9 mouse cellular contexts compared by ENCODE assay signal in genomic region chr3:107605304-107605703, GRCm38 (mm10). TPM values are rescaled to one million over a fixed set of nuclear protein-coding genes. Genes with fewer than 3 reads are reported as not detected.
DNase-seq lines count a peak whose midpoint lies in the region; ATAC-seq and TF ChIP-seq lines count a peak whose summit lies in the region.
"Had no signal": no experiment of that assay in that cellular context is flagged by ENCODE, and none has a peak within 500 bp of the region (broad histone marks: within the 10 kb centered on the region; RNA-seq: fewer than 3 reads in every experiment).

No protein-coding gene starts in this region.

- no peak overlapping the region for H3K4me3 ChIP-seq in heart, embryonic 10.5 days
- H3K4me3 ChIP-seq in intestine, postnatal 0 days (ENCODE audit: low read depth, low read length), result no peak overlapping the region

- no peak for ATAC-seq in intestine, postnatal 0 days

- 6% methylated on average over 4 of the region's 4 CpGs for WGBS in heart, embryonic 10.5 days
- 15% methylated on average over 4 of the region's 4 CpGs for WGBS in intestine, postnatal 0 days

- DNase-seq in heart, adult 18-20 months, result peak; percentile 37 to 71
- no peak for DNase-seq in heart, embryonic 10.5 days (ENCODE audit: low spot score)
- DNase-seq in 416B (ENCODE audit: low read depth) (peak; percentile 49), adipocyte (ENCODE audit: low spot score) (peak; percentile 53)
- DNase-seq in embryo, embryonic 11 days, result peak; percentile 82
- DNase-seq in lung, postnatal 25 days (ENCODE audit: low spot score), result peak; percentile 36
- peak; percentile 17 to 29 for DNase-seq in spleen, postnatal 36 days (ENCODE audit: low spot score in 2 of 2)

- H3K27me3 ChIP-seq in heart, embryonic 10.5 days (ENCODE audit: insufficient read depth, poor library complexity, severe bottlenecking), result peaks cover 46% of the 10 kb centered on the region
- peaks cover 24% of the 10 kb centered on the region; the same call in 1 of the 2 replicates for H3K27me3 ChIP-seq in intestine, postnatal 0 days (replicated peaks; ENCODE audit: control insufficient read depth, insufficient read depth, low read length)

- TF ChIP-seq CTCF in intestine, postnatal 0 days (IDR thresholded peaks at IDR 0.05; ENCODE audit: low read depth), result peak; percentile 89

- no peaks in the 10 kb centered on the region for H3K9me3 ChIP-seq in heart, embryonic 10.5 days
- H3K9me3 ChIP-seq in intestine, postnatal 0 days (ENCODE audit: control insufficient read depth), result no peaks in the 10 kb centered on the region

- no peak overlapping the region for H3K9ac ChIP-seq in intestine, postnatal 0 days (ENCODE audit: low read depth, low read length)

- no peak overlapping the region for H3K27ac ChIP-seq in heart, embryonic 10.5 days
- H3K27ac ChIP-seq in intestine, postnatal 0 days (ENCODE audit: low read depth, low read length), result no peak overlapping the region

- H3K4me2 ChIP-seq in intestine, postnatal 0 days (replicated peaks; ENCODE audit: low read depth), result no peak overlapping the region

- H3K4me1 ChIP-seq in heart, embryonic 10.5 days, result peaks cover 21% of the 10 kb centered on the region
- no peaks in the 10 kb centered on the region for H3K4me1 ChIP-seq in intestine, postnatal 0 days (replicated peaks; ENCODE audit: control insufficient read depth, insufficient read depth, low read length)

- no peaks in the 10 kb centered on the region for H3K36me3 ChIP-seq in heart, embryonic 10.5 days
- no peaks in the 10 kb centered on the region for H3K36me3 ChIP-seq in intestine, postnatal 0 days (ENCODE audit: control insufficient read depth, insufficient read depth)

RNA-seq across cellular contexts. Expression of gene Alx3, which starts 10.5 kb away (rescaled TPM):
- total RNA-seq in heart, adult 18-20 months (2021), result not detected
- polyA plus RNA-seq in heart, embryonic 10.5 days (2016; fragmentation: Nextera tagmentation; extraction: Ambion mirVana), result 2.3 and 13.0 TPM in 2 replicates
- polyA plus RNA-seq in intestine, postnatal 0 days (2015; fragmentation: Nextera tagmentation; extraction: Ambion mirVana), result not detected in 2 replicates

RNA-seq across cellular contexts. Expression of gene Gm10961, which starts 25.8 kb away (rescaled TPM):
- total RNA-seq in heart, adult 18-20 months (2021), result not detected
- polyA plus RNA-seq in heart, embryonic 10.5 days (2016; fragmentation: Nextera tagmentation; extraction: Ambion mirVana), result not detected in 2 replicates
- not detected in 2 replicates for polyA plus RNA-seq in intestine, postnatal 0 days (2015; fragmentation: Nextera tagmentation; extraction: Ambion mirVana)
- total RNA-seq: left cerebral cortex, postnatal 36 days had no signal

RNA-seq across cellular contexts. Expression of gene Strip1, which starts 26.2 kb away (rescaled TPM):
- total RNA-seq in heart, adult 18-20 months (2021), result 10 to 100 TPM; 21.5 to 21.6 TPM
- 45.1 and 50.1 TPM in 2 replicates for polyA plus RNA-seq in heart, embryonic 10.5 days (2016; fragmentation: Nextera tagmentation; extraction: Ambion mirVana)
- 17.8 and 18.0 TPM in 2 replicates for polyA plus RNA-seq in intestine, postnatal 0 days (2015; fragmentation: Nextera tagmentation; extraction: Ambion mirVana)

RNA-seq across cellular contexts. Expression of gene Ubl4b, which starts 50.4 kb away (rescaled TPM):
- total RNA-seq in heart, adult 18-20 months (2021), result not detected
- polyA plus RNA-seq in heart, embryonic 10.5 days (2016; fragmentation: Nextera tagmentation; extraction: Ambion mirVana), result 0.15 TPM in 1 of 2 replicates, not detected in the other
- polyA plus RNA-seq in intestine, postnatal 0 days (2015; fragmentation: Nextera tagmentation; extraction: Ambion mirVana), result not detected in 2 replicates
- total RNA-seq: left cerebral cortex, postnatal 36 days had no signal
